Mouse (Mus musculus): ENCODE measurements around the gene Gli2.

DNA sequence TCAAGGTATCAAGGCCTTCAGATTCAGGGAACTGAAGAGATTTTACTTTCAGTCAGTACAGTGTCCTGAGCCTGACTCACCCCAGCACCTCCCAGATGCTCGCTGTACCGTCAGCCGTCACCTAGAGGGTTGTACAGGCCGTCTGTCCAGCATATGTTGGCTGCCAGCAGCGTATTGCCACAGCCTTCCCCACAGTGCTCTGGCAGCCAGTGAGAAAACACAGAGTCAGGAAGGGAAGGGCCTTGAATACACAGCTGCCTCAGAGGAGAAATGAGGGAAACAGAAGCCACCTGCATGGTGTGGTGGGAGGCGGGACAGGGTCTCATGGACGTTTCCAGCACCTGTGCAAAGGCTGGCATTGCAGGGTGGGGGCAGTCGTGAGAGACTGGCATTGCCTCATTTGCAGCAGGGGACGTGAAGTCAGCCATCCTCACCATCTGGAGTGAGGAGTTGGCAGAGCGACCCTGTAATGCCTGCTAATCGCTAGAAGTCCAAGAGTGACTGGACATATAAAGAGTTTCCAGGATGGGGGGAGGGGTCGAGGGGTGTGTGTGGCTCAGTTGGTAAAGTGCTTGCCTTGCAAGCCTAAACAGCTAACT, 136.8 kb downstream of the Gli2 start:
- TF ChIP-seq CTCF (IDR thresholded peaks at IDR 0.05; ENCODE audit: control insufficient read depth, insufficient read depth, insufficient replicate concordance, low read depth, low read length) (no peak), POLR2A (IDR thresholded peaks at IDR 0.05; ENCODE audit: control insufficient read depth, low read depth, low read length) (no peak)

Data from testis, adult 2 months (tissue).